Mouse (Mus musculus): ENCODE measurements around the gene Troap. TPM values are rescaled to one million over a fixed set of nuclear protein-coding genes. Genes with fewer than 3 reads are reported as not detected.

Gene Troap
- total RNA-seq (2015) (28.0 and 30.5 TPM in 2 replicates), total RNA-seq (2017) (19.8 and 25.7 TPM in 2 replicates)

DNA sequence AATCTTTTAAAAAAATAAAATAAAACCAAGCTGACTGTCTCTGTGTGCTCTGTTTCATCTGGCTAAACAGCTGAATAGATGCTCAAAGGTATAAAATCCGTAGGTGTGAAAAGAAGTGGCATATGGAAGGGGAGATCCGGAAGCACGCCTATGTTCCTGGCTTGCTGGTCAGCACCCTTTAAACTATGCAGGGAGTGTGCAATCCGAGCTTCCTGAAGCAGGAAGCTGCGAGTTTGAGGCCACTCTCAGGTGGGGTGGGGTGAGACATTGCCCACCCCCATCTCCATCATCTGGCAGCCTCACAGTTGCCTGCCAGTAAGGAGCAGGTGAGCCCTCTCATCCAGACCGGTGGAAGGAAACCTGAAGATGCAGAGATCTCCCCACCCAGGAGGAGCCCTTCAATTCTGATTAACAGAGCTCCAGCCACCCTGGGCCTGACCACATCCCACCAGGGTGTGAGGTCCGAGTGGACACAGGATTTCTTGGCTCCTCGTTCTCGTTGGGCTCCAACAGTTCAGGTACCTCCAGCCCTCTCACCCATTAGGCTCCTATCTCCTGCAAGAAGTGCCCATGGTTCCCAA lies at the start of gene Troap:
TSS of gene Troap (plus strand) at position 557 of the 581 bp plus-strand sequence.
- no peak for ATAC-seq (replicated peaks; ENCODE audit: poor library complexity)

DNA sequence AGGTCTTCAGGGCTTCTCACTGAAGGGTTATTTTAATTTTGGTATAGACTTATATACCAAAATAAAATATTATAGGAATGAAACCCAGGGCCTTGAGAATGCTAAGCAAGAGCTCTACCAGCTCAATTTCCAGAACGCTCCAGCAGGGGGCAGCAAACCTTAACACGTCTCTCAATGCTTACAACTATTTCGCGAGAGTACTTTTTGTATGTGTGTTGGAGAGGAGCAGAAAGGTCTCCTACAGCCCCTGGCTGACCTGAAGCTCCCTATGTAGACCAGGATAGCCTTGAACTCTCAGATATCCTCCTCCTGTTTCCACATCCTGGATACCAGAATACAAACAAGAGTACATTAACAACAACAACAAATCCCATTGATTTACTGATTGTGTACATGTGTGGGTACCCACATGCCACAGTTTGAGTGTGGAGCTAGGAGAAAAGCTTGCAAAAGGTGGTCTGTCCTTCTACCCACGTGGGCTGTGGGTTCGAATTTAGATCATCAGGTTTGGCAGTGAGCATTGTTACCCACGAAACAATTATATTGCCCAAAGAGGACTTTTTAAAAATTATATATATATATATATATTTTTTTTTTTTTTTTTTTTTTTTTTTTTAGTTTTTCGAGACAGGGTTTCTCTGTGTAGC lies 49.6 kb upstream of the Troap start:
- peak; percentile 69 for ATAC-seq (replicated peaks; ENCODE audit: poor library complexity)

DNA sequence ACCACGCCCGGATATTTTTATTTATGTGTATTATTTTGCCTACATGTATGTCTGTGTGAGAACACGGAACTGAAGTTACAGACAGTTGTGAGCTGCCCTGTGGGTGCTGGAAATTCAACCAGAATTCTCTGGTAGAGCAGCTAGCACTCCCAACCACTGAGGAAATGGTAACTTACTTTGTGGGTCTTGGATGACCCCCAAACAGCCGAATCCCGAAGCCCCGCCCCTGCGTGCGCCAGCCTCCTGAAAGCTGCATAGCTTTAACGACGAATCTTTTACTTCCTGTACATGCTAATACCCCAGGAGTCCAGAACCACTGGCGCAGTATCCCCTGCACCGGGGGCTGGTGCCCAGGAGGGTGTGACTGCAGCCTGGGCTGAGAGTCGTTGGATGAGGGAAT lies 49.0 kb upstream of the Troap start:
- no peak for ATAC-seq (replicated peaks; ENCODE audit: poor library complexity)

DNA sequence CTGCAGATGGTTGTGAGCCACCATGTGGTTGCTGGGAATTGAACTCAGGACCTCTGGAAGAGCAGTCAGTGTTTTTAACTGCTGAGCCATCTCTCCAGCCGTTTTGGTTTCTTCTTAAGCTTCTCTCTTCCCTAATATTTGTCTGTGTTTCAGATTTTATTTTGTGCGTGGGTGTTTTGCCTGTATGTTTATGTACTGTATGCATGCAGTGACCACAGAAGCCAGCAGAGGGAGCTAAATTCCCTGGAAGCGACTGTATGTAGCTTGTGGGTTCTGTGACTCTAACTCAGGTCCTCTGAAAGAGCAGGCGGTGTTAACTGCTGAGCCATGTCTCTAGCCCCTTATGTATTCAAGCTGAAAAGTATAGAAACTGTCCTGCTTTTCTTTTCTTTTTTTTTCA lies 48.1 kb upstream of the Troap start:
- ATAC-seq (replicated peaks; ENCODE audit: poor library complexity) = no peak; the same call in 1 of the 2 replicates

DNA sequence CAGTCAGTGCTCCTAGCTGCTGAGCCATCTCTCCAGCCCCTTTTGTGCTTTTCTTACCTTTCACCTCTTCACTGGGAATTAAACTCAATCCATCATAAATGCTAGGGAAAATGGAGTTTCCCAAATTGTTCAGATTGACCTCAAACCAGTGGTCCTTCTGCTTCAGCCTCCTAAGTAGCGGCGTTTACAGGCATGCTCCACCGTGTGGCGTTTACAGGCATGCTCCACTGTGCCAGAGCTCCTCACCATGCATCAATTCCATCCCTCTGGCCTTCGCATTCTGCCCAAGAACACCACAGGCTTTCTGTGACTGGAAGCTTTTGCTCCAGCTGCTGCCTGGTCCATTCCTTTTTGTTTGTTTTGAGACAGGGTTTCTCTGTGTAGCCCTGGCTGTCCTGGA lies 47.3 kb upstream of the Troap start:
- no peak for ATAC-seq (replicated peaks; ENCODE audit: poor library complexity)

DNA sequence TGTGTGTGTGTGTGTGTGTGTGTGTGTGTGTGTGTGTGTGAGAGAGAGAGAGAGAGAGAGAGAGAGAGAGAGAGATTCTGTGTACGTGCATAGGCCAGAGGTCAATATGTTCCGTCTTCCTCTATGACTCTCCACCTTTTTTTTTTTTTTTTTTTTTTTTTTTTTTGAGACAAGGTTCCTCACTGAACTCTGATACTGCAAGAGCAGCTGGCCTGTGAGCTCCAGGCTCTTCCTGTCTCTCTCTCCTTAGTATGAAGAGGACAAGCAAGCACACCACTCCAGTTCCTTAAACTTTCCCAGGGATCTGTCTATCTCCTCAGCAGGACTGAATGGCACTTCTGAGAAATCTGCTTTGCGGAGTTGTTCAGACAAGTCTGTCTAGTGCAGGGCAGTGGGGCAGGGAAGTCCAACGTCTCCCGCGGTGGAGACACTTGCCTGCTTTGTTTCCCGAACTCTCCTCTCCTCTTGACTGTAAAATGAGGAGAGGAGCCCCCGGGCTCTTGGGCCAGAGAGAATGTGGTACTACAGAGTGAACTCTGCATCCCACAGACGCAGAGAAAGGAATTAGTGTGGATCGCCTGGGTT lies 45.4 kb upstream of the Troap start:
- ATAC-seq (replicated peaks; ENCODE audit: poor library complexity) = no peak

DNA sequence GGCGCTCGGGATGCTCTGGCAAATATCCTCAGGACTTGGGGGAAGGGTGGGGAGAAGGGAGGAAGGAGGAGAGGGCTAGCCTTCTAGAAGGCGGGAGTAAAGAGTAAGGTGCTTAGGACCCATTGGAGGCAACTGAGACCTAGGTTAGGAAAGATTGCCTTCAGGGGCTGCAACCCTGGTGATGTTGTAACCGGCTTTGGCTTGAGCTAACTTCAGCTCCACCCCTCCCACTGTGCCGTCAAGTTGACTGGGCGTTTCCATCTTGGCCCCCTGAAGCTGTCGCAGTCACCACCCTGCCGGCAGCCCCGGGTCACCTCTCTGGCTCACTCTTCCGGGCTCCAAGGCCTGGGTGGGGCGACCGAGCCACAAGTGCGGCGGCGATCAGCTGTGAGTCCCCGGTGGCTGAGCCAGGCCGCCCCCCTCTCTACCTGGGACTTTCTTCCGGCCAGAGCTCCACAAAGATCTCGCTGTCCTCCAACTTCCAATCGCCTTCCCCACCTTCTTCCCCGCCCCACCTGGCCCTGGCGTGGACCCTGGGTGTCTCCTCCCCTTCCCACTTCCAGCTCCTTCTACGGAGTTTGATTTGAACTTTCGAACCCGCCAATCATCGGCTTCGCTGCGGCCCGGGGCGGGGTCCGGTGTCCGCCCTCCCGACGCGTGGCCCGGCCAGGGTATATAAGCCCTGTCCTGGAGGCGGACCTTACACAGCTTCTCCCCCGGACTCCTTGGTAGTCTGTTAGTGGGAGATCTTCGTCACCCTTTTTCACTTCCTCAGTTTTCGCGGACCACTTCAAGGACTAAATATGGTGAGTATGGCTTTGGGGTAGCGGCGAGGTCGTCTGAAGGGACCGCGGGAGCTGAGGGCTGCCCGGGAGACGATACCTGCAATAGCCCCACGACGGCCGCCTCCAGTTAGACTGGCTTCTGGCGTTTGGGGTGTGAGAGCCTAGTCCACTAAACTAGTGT lies 44.5 kb upstream of the Troap start, which contains the start of gene Tuba1c:
TSS of gene Tuba1c (plus strand) at position 273 of the 966 bp plus-strand sequence.
- ATAC-seq (replicated peaks; ENCODE audit: poor library complexity) = peak; percentile 73

DNA sequence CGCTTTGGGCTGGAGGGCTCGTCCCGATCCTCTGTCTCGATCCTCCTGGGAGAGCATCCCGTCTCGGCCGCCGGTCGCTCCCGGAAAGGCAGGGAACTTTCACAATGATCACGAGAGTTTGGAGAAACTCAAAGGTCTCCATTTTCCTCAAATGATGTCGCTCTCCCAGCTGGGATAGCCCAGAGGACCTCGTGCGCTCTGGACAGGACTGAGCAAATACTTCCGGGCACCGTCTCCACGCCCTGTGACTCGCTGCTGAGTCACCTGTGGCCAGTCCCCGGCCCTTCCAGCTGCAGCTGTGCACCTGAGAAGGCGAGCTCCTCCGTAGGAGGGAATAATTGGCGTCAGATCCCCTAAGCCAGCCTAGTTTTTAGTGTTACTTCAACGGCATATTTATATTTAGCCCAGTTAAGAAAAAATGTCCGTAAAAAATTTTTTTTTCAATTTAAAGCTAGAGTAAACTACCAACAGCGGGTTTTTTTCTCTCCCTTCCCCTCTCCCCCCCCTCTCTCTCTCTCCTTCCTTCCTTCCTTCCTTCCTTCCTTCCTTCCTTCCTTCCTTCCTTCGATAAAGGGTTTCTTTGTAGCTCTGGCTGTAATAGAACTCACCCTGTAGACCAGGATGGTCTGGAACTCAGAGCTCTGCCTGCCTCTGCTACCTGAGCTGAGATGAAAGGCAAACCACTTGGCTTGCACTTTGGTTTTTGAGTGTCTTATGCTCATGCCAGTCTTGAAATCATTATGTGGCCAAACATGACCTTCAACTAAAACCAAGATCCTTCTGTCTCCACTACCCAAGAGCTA lies 43.6 kb upstream of the Troap start:
- peak; percentile 26 for ATAC-seq (replicated peaks; ENCODE audit: poor library complexity)

DNA sequence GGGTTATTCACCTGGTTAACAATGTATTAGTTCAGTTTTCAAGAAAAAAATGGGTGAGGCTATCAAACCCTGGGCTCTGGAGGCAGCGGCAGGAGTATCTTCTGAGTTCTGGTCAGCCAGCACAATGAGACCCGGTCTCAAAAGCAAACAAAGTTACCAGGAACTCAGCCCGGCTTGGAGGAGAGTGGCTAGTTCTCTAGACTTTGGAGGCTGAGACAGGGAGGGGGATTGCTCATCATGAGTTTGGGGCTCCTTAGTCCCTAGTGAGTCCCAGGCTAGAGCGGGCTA lies 43.0 kb upstream of the Troap start:
- ATAC-seq (replicated peaks; ENCODE audit: poor library complexity) = no peak

DNA sequence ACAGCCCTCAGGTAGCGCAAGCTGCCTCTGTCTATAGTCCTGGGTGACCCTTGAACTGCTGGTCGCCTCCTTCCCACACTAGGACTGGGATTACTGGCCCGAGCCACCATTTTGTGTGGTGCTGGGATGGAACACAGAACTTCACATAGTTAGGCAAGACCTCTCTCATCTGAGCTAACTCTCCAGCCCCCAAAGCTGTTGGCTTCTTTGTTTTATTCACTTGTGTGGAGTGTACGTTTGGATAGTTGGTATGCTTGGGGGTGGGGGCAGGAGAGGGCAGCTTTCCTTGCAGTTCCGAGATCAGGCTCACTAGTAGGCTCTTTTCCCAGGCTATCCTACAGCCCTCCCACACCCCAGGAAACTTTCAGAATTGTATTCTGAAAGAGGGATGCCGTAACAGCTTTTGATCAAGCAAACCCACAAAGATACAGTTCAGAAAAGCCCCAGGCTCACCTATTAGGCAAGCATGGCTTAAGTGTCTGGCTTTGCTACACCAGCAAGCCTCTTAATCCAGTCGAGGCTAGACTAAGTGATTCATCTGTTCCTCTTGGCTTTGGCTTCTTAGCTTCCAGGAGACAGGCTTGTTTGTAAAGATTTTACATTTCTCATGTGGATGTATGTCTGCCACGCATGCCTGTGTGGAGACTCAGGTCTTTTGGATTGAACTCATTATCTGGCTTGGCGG lies 42.2 kb upstream of the Troap start:
- ATAC-seq (replicated peaks; ENCODE audit: poor library complexity) = no peak

DNA sequence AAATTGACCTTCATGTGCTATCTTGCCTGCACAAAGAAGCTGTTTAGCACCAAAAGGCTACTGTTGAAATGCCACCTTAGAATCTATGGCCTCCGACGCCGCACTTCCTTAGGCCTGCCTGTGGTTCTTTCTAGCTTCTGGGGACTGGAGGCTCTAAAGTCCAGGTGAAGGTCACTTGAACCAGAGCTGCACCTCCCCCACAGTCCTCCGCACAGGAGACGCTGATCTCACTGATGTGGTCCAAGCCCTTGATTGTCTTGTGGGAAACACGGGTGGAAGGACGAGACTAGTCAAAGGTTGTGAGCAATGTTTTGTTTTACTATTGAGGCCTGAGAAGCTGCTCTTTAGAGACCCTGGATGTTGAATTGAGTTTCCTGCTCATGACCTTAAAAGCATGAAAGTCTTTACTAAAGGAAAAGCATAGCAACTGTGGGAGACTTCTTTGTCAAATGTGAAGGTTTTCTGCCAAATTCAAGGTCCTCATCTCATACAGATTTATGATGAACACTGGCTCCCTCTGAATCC lies 41.6 kb upstream of the Troap start:
- ATAC-seq (replicated peaks; ENCODE audit: poor library complexity) = no peak

DNA sequence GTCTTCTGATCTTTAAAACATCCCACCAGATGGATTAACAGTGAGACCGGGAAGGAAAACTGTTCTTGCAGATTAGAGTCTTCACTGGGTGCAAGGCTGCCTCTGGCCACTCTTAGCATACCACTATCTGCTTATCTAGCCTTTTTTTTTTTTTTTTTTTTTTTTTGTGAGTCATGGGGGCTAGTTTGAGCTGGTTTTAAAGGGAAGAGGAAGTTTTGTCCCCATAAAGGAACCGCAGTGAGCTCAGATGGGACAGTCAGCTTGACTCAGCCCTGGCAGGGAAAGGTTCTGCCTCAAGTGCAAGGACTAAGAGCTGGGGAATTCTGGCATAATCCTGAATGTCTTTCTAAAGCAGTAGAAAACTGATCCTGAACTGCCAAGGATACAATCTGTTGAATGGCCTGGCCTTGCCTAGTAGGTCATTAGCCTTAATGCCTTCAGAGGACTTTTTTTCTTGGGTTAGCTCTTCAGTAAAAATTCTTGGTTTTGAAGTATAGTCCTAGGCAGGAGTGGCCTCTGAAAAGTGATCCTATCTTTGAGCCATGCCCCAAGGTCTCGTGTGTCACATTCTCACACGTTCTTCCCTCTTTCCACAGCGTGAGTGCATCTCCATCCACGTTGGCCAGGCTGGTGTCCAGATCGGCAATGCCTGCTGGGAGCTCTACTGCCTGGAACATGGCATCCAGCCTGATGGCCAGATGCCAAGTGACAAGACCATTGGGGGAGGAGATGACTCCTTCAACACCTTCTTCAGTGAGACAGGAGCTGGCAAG lies 40.7 kb upstream of the Troap start:
- peak; percentile 14; the same call in 1 of the 2 replicates for ATAC-seq (replicated peaks; ENCODE audit: poor library complexity)

DNA sequence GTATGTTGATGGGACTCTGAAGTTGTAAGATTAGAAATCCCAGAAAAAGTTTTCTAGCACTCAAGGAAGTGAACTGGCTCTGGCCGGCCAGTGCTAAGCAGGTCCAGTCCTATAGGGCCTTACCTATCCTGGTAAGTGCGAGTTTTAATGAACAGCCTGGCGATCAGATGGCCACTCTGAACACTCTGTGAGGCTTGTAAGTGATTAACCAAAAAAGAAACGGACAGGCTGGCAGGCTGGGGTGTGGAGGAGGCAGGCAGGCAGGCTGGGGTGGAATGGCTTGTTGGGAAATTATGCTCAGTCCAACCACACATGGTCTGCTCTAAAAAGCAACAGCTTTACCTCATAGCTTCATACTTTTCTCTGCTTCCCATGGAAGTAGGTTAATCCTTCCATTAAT lies 38.9 kb upstream of the Troap start:
- ATAC-seq (replicated peaks; ENCODE audit: poor library complexity) = no peak

DNA sequence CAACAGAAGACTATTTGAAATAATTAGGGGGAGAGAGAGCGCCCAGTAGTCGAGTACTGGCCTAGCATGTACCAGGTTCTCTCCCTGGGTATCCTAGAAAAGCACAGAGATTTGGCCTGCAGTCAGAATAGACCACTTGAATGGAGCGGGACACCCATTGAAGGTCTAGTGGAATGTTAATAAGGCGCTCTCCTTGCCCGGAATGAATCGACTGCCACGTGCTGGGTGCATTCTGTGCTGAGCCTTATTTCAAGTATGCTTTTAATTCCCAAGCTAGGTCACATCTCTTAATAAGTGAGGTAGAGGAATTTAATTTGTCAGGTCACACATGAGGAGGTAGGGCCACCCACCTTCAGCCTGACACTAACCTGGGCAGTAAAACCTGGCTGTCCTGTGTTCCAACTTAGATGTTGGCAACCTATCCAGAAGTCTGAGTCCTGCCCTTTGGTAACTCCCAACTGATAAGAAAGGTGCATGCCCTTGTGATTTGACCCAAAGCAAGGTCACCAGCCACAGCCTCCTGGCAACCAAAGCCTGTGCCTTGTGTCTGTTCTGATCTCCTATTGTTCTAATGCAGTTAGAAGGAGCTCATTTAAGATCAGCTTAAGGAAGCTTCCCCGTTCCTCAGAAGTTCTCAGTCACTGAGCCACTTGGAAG lies 38.0 kb upstream of the Troap start:
- ATAC-seq (replicated peaks; ENCODE audit: poor library complexity) = no peak

DNA sequence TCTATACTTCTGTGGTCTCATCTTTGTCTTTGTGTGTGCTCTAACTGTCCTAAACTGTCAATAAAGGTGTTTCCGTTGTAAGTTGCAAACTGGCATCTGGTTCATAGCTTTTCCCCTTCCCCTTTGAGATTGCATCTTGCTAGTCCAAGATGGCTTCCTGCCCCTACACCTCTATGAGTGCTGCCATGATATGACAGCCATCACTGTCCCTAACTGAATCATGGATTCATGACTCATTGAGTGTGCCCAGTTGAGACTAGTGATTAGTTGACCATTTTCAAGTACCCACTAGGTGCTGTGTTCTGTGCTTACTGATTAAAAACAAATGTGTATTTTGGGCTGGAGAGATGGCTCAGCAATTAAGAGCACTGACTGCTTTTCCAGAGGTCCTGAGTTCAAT lies 36.4 kb upstream of the Troap start:
- no peak for ATAC-seq (replicated peaks; ENCODE audit: poor library complexity)

DNA sequence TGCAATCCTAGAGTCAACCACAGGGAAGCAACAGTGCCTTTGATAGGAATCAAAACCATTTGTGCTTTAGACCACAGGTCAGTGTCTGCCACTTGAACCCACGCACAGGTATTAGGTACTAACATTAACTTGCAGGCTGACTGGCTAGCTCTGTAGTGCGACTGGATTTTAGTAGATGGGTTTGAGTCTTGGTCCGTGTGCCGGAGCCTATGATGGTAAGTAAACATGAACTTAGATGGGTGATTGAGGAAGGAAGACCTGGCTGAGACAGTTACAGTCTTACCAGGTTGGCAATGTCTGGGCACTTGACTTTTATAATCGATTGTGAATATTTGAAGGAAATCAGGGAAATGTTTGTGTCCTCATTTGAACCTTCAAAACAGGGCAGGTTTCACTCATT lies 35.6 kb upstream of the Troap start:
- ATAC-seq (replicated peaks; ENCODE audit: poor library complexity) = no peak

DNA sequence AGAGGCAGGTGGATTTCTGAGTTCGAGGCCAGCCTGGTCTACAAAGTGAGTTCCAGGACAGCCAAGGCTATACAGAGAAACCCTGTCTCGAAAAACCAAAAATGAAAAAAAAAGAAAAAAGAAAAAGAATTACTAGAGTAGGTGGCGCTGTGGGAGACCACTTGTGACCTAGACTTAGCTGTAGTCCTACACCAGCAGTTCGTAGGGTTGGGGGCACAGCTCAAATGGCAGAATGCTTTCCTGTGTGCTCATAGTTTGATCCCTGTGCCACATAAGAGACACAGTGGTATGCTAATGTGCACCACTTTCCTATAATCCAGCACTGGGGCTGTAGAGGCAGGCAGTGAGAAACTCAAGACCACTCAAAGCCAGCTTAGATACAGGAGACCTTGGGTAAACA lies 35.1 kb upstream of the Troap start:
- ATAC-seq (replicated peaks; ENCODE audit: poor library complexity) = no peak

Data from megakaryocyte progenitor cell, adult 5-6 weeks (primary cell).